Mouse (Mus musculus): ENCODE data around the gene Cdr2.

DNA sequence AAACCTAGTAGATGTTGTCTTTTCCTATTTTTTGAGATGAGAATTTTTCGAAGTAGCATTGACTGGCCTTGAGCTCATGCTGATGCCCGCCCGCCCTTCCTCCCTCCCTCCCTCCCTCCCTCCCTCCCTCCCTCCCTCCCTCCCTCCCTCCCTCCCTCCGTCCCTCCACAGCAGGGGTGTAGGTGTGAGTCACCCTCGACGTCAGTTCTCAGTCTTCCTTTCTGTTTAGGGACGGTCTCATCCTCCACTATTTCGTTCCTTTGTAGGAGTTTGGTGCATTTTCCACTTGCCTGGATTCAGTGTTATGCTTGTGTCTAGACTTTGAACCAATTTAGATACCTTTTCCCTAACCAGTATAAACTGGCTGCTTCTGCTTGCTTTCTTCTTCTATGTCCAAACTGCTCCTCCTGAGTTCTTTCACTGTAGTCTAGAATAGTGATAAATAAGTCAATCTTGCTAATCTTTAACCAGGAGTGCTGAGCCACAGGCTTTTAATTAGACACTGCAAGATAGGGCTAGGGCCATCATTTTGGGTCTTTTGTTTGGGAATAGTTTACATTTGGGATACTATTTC lies 38.1 kb downstream of the Cdr2 start:
- TF ChIP-seq TAL1 (IDR thresholded peaks at IDR 0.05; ENCODE audit: low read length): no peak
- TF ChIP-seq GATA1 (IDR thresholded peaks at IDR 0.05; ENCODE audit: low read length): no peak

All from erythroblast, embryonic 14.5 days (primary cell).